Mouse (Mus musculus) forebrain, embryonic 16.5 days (tissue): Measurements from ENCODE around the gene Myef2. TPM values are rescaled to one million over a fixed set of nuclear protein-coding genes. Genes with fewer than 3 reads are reported as not detected.
A peak's percentile ranks its signal among the peaks of the same experiment; 100 is the strongest.

Experiments
- ATAC-seq: fragments of 200-750 bp; cut with Nextera tagmentation; 2 replicates; pipeline ENCODE4 v1.8.0; 2017; ENCODE audit warnings: mild to moderate bottlenecking, moderate library complexity
- H3K27ac ChIP-seq: fragments of 300-500 bp; sonication (generic); 2 replicates; pipeline ENCODE4 v1.5.1; 2014; ENCODE audit warnings: low read length, control low read depth
- H3K27me3 ChIP-seq: fragments of 300-500 bp; sonication (generic); replicated peaks from 2 replicates; pipeline ENCODE4 v1.6.1; 2014; ENCODE audit warnings: low read length; ENCODE audit not compliant: control insufficient read depth, insufficient read depth
- H3K36me3 ChIP-seq: fragments of 300-500 bp; sonication (generic); 2 replicates; pipeline ENCODE4 v1.6.1; 2014; ENCODE audit not compliant: control insufficient read depth, insufficient read depth
- H3K4me1 ChIP-seq: fragments of 300-500 bp; sonication (generic); replicated peaks from 2 replicates; pipeline ENCODE4 v1.6.1; 2014; ENCODE audit warnings: low read length; ENCODE audit not compliant: control insufficient read depth, insufficient read depth
- H3K4me2 ChIP-seq: fragments of 300-500 bp; sonication (generic); 2 replicates; pipeline ENCODE4 v1.6.1; 2014; ENCODE audit warnings: mild to moderate bottlenecking, low read length, control low read depth
- H3K4me3 ChIP-seq: fragments of 300-500 bp; sonication (generic); replicated peaks from 2 replicates; pipeline ENCODE4 v1.5.1; 2014; ENCODE audit warnings: mild to moderate bottlenecking, low read length, control low read depth
- H3K9ac ChIP-seq: fragments of 300-500 bp; sonication (generic); replicated peaks from 2 replicates; pipeline ENCODE4 v1.6.1; 2014; ENCODE audit warnings: low read depth, low read length, control low read depth
- H3K9me3 ChIP-seq: fragments of 300-500 bp; sonication (generic); 2 replicates; pipeline ENCODE4 v1.6.1; 2016; ENCODE audit warnings: low read length; ENCODE audit not compliant: control insufficient read depth
- WGBS: fragments of 180-500 bp; shearing (Covaris S2); extraction: QIAGEN DNeasy Blood & Tissue Kit; methylation state at CpG from one replicate; pipeline ENCODE4 v1.1.7; 2014; 5-methylcytosine and 5-hydroxymethylcytosine counted together
- polyA plus RNA-seq: library from polyadenylated mRNA; unstranded; fragments of >200 nt; fragmentation: Nextera tagmentation; extraction: Ambion mirVana; gene quantifications from 2 replicates; pipeline ENCODE4 v1.2.1, GENCODE M21; 2015

The Myef2 gene
- 262 and 276 TPM in 2 replicates for polyA plus RNA-seq

GRCm38 (mm10) chr2:125123477-125123852 is at the start of gene Myef2:
Gene Myef2, minus strand, starts transcription at chr2:125123661.
- no peaks in the 10 kb centered on the region for H3K36me3 ChIP-seq
- H3K9ac ChIP-seq: peak within 1 kb of the TSS; percentile 95
- peaks cover 23% of the 10 kb centered on the region for H3K4me1 ChIP-seq
- no peaks in the 10 kb centered on the region for H3K27me3 ChIP-seq
- H3K27ac ChIP-seq: peak within 1 kb of the TSS; percentile 96
- under 1% methylated on average over 30 of the region's 48 CpGs for WGBS
- ATAC-seq: peak; percentile 85
- H3K9me3 ChIP-seq: no peaks in the 10 kb centered on the region
- peak within 1 kb of the TSS; percentile 94 for H3K4me2 ChIP-seq
- peak within 1 kb of the TSS; percentile 74 for H3K4me3 ChIP-seq

DNA sequence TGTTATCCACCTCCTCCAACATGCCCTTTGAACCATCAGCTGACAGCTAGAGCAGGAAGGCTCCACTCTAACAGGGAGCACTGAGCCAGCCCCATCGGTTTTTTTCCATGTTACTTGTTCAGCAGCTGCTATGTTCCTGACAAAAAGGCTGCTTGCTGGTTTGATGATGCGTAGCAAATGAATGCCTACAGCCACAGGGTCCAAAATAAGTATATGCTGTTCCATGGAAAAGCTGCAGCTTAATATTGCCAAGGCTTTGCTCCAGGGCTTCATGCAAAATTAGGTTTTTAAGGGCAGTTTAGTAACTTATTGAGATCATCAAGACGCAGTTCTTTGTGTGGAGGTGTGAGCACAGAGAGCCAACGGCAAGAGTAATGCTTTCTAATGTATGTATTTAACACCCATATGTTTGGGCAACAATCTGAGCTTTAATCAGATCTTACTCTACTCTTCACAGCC is 38.6 kb upstream of the Myef2 start:
- Histone ChIP-seq H3K9ac (no peak overlapping the region), H3K4me1 (peaks cover 12% of the 10 kb centered on the region), H3K27me3 (no peaks in the 10 kb centered on the region), H3K4me2 (no peak overlapping the region), H3K4me3 (no peak overlapping the region), H3K36me3 (no peaks in the 10 kb centered on the region), H3K27ac (no peak overlapping the region), H3K9me3 (no peaks in the 10 kb centered on the region)
- ATAC-seq: peak; percentile 68
- 33% methylated on average over 4 of the region's 4 CpGs for WGBS

DNA sequence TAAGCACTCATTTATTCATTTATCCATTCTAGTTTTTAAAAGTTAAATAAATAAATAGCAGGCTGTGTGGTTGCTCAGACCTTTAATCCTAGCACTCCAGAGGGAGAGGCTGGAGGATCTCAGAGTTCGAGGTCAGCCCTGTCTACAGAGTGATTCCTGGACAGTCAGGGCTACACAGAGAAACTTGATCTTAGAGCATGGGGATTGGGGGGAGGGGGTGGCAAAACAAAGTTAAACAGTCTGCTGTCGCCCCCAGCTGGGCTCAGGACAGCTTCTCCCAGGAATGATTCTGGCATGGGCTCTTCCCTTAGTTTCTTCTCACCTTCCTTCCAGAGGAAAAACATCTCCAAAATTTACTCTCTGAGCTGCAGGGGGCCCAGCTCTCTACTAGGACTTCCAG is 32.0 kb upstream of the Myef2 start:
- whole genome bisulfite sequencing: 32% methylated on average over 2 of the region's 2 CpGs
- no peak for ATAC-seq
- H3K4me2 ChIP-seq: no peak overlapping the region

DNA sequence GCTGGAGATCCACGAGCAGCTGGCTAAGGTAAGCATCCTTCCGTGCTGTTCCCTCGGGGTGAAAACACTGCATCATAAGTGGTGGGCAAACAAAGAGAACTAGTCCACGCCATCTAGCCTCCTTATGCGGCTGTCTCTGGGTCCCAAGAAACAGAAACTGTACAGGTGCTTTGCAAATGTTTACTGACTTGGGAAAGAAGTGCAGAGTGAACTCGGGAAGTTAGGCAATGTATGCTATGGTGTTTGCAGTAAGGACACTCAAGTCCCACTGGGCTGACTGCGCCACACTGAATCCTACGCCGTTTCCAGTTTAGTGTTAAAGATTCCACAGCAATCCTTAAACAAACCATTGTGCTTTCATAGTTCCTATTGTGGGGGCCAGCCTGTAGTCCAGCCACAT is 30.8 kb upstream of the Myef2 start:
- H3K4me3 ChIP-seq: no peak overlapping the region
- no peaks in the 10 kb centered on the region for H3K27me3 ChIP-seq
- H3K4me2 ChIP-seq: no peak overlapping the region
- no peak overlapping the region for H3K9ac ChIP-seq
- no peaks in the 10 kb centered on the region for H3K36me3 ChIP-seq
- WGBS: 80% methylated on average over 9 of the region's 9 CpGs
- no peaks in the 10 kb centered on the region for H3K9me3 ChIP-seq
- no peak overlapping the region for H3K27ac ChIP-seq
- H3K4me1 ChIP-seq: no peaks in the 10 kb centered on the region
- no peak for ATAC-seq

More for the DNA sequence above, 32.0 kb upstream of the Myef2 start:
- H3K36me3 ChIP-seq: no peaks in the 10 kb centered on the region
- no peaks in the 10 kb centered on the region for H3K27me3 ChIP-seq
- H3K27ac ChIP-seq: no peak overlapping the region
- H3K4me3 ChIP-seq: no peak overlapping the region
- H3K9me3 ChIP-seq: no peaks in the 10 kb centered on the region
- no peak overlapping the region for H3K9ac ChIP-seq
- H3K4me1 ChIP-seq: no peaks in the 10 kb centered on the region

DNA sequence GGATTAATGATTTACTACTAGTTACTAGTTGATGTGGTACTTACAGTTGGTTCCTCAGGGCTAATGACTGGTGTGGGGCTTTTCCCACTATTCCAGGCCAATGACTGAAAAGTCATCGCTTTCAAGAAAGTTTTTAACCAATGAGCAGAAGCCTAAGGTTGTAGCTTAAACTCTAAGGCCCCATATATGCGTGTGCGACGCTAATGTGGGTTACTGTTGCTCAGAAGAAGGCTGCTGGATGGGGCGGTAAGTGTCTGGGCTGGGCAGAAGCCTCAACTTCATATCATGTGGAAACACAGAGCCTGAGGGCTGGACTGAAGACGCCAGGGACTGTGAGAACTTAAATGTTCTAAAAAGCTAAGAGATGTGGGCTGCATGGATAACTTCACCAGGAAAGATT is 28.9 kb upstream of the Myef2 start, which contains the start of gene Slc12a1:
Gene Slc12a1, plus strand, starts transcription at position 118 of the 400 bp plus-strand sequence.
- H3K4me1 ChIP-seq: no peaks in the 10 kb centered on the region
- H3K9me3 ChIP-seq: no peaks in the 10 kb centered on the region
- no peak within 1 kb of the TSS for H3K27ac ChIP-seq
- WGBS: 89% methylated on average over 6 of the region's 6 CpGs
- H3K36me3 ChIP-seq: no peaks in the 10 kb centered on the region
- no peak within 1 kb of the TSS for H3K4me2 ChIP-seq
- H3K27me3 ChIP-seq: no peaks in the 10 kb centered on the region
- H3K9ac ChIP-seq: no peak within 1 kb of the TSS
- ATAC-seq: no peak
- H3K4me3 ChIP-seq: no peak within 1 kb of the TSS

GRCm38 (mm10) chr2:125142336-125142735 is 18.9 kb upstream of the Myef2 start:
- Histone ChIP-seq H3K36me3 (no peaks in the 10 kb centered on the region), H3K4me3 (no peak overlapping the region), H3K27ac (no peak overlapping the region), H3K9me3 (no peaks in the 10 kb centered on the region), H3K4me2 (no peak overlapping the region), H3K4me1 (peaks cover 3% of the 10 kb centered on the region; the same call in 1 of the 2 replicates), H3K9ac (no peak overlapping the region), H3K27me3 (no peaks in the 10 kb centered on the region)
- ATAC-seq: peak; percentile 78

DNA sequence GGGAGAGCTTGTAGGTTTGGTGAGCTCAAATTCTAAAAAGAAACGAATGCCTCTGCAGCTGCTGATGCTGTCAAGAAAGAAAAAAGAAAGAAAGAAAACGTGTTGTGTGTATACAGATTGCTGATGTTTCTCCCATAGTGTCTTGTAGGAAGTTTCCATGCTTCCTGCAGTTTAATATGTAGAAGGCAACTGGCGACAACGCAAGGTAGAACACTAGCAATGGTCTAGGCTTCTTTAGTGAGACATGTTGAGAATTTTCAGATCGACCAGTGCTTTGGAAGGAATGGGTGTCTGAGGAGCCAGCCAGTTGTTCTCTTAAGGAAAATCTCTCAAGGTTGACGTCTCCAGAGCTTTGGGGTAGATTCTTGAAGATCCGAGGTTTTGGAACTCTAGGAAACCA is 13.4 kb upstream of the Myef2 start:
- H3K4me2 ChIP-seq: peak overlapping the region; percentile 81
- no peaks in the 10 kb centered on the region for H3K36me3 ChIP-seq
- H3K4me1 ChIP-seq: peaks cover 8% of the 10 kb centered on the region; the same call in 1 of the 2 replicates
- H3K27ac ChIP-seq: peak overlapping the region; percentile 72
- peak overlapping the region; percentile 60 for H3K4me3 ChIP-seq
- H3K9ac ChIP-seq: peak overlapping the region; percentile 67; the same call in 1 of the 2 replicates
- ATAC-seq: no peak
- 0 out of 2 replicates have a peak, but pooled peaks cover 2% of the 10 kb centered on the region for H3K27me3 ChIP-seq
- H3K9me3 ChIP-seq: peaks cover 3% of the 10 kb centered on the region; the same call in 1 of the 2 replicates
- 28% methylated on average over 7 of the region's 7 CpGs for whole genome bisulfite sequencing

DNA sequence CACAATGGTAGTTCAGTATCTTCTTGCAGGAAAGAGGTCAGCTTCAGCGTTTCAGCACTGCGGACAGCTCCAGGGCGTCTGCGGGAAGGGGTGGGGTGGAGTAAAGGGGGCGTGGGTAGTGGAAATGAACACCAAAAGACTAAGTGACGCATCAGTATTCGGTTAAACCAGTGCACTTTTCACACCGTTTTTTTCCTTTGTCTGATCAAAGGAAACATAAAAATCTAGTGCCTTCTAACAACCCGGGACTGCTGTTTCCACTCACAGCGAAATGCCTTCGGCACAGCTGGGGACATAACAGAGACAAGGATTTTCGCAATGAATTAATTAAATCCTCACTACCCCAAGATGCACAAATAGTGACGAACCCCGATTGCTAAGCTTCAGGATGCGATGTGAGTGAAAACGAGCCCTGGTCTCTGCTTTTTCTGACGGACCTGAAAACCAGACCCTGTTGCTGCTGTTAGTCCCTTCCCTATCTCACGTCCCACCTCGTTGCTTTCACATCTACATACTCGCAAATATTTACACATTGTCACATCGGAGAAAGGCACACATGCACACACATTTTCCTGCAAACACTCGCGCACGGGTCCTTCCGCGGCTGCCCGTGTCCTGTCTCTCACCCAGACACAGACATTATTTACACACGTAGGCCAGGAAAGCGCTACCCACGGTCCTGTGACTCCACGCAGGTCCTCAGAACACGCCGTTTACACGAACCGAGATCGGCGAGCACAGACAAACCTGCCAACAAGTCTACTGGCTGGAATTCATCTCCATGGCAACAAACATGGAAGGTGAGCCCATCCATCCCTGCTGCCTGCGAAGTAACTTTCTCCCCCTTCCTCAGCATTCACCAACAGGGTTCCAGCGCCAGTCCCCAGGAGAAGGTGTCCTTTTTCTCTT is 12.7 kb upstream of the Myef2 start, which contains the start of gene Ctxn2:
Gene Ctxn2, plus strand, starts transcription at position 790 of the 909 bp plus-strand sequence.
- Histone ChIP-seq H3K4me2 (peak within 1 kb of the TSS; percentile 81), H3K9ac (peak within 1 kb of the TSS; percentile 67), H3K4me1 (peaks cover 8% of the 10 kb centered on the region; the same call in 1 of the 2 replicates), H3K27ac (peak within 1 kb of the TSS; percentile 72), H3K4me3 (peak within 1 kb of the TSS; percentile 60), H3K27me3 (0 out of 2 replicates have a peak, but pooled peaks cover 2% of the 10 kb centered on the region), H3K9me3 (peaks cover 3% of the 10 kb centered on the region; the same call in 1 of the 2 replicates), H3K36me3 (no peaks in the 10 kb centered on the region)
- WGBS: under 1% methylated on average over 39 of the region's 39 CpGs
- ATAC-seq: peak; percentile 81

GRCm38 (mm10) chr2:125134113-125134512 is 10.7 kb upstream of the Myef2 start:
- Histone ChIP-seq H3K27me3 (0 out of 2 replicates have a peak, but pooled peaks cover 2% of the 10 kb centered on the region), H3K4me2 (no peak overlapping the region), H3K9ac (no peak overlapping the region), H3K36me3 (no peaks in the 10 kb centered on the region), H3K9me3 (peaks cover 3% of the 10 kb centered on the region; the same call in 1 of the 2 replicates), H3K4me3 (no peak overlapping the region), H3K27ac (no peak overlapping the region), H3K4me1 (peaks cover 8% of the 10 kb centered on the region; the same call in 1 of the 2 replicates)
- 24% methylated on average over 4 of the region's 4 CpGs for WGBS
- ATAC-seq: no peak
